Mouse (Mus musculus) kidney, postnatal 0 days (tissue): ENCODE results near the gene Mum1. TPM values are rescaled to one million over a fixed set of nuclear protein-coding genes. Genes with fewer than 3 reads are reported as not detected.
"Not testable (repeated sequence)": the region's sequence is repeated elsewhere in the genome, so short reads cannot be mapped to it uniquely, and the experiment has no call there.

Experiments
- ATAC-seq: fragments of 200-750 bp; cut with Nextera tagmentation; replicated peaks from 2 replicates; pipeline ENCODE4 v1.8.0; 2017; ENCODE audit warnings: low read depth, moderate number of reproducible peaks, moderate TSS enrichment, moderate library complexity; ENCODE audit not compliant: low FRiP score
- DNase-seq: peaks from one replicate; pipeline ENCODE4 v3.0.0-alpha.2; 2016; ENCODE audit warnings: low spot score
- H3K27ac ChIP-seq: fragments of 300-500 bp; sonication (generic); 2 replicates; pipeline ENCODE4 v1.5.1; 2014; ENCODE audit warnings: mild to moderate bottlenecking
- H3K27me3 ChIP-seq: fragments of 300-500 bp; sonication (generic); 2 replicates; pipeline ENCODE4 v1.6.1; 2014; ENCODE audit warnings: low read length, mixed read lengths; ENCODE audit not compliant: insufficient read depth
- H3K36me3 ChIP-seq: fragments of 300-500 bp; sonication (generic); 2 replicates; pipeline ENCODE4 v1.6.1; 2014; ENCODE audit warnings: low read length, mixed read lengths; ENCODE audit not compliant: insufficient read depth
- H3K4me1 ChIP-seq: fragments of 300-500 bp; sonication (generic); replicated peaks from 2 replicates; pipeline ENCODE4 v1.6.1; 2014; ENCODE audit warnings: antibody characterized with exemption, low read length, mixed read lengths; ENCODE audit not compliant: insufficient read depth
- H3K4me2 ChIP-seq: fragments of 300-500 bp; sonication (generic); 2 replicates; pipeline ENCODE4 v1.6.1; 2014; ENCODE audit warnings: mild to moderate bottlenecking, low read length, moderate library complexity, mixed read lengths
- H3K4me3 ChIP-seq: fragments of 300-500 bp; sonication (generic); replicated peaks from 2 replicates; pipeline ENCODE4 v1.5.1; 2014; ENCODE audit warnings: low read depth, low read length
- H3K9ac ChIP-seq: fragments of 300-500 bp; sonication (generic); 2 replicates; pipeline ENCODE4 v1.6.1; 2014; ENCODE audit warnings: low read depth, low read length
- H3K9me3 ChIP-seq: fragments of 300-500 bp; sonication (generic); replicated peaks from 2 replicates; pipeline ENCODE4 v1.6.1; 2016; ENCODE audit warnings: low read length, inconsistent platforms, mixed read lengths
- CTCF ChIP-seq: IDR thresholded peaks from 2 replicates; pipeline ENCODE4 v1.5.1; 2016; ENCODE audit warnings: antibody characterized with exemption, low read depth, mild to moderate bottlenecking, moderate library complexity
- WGBS: fragments of 180-500 bp; shearing (Covaris S2); extraction: QIAGEN DNeasy Blood & Tissue Kit; methylation state at CpG from one replicate; pipeline ENCODE4 v1.1.7; 2014; 5-methylcytosine and 5-hydroxymethylcytosine counted together
- polyA plus RNA-seq: library from polyadenylated mRNA; unstranded; fragments of >200 nt; fragmentation: Nextera tagmentation; extraction: Ambion mirVana; gene quantifications from 2 replicates; pipeline ENCODE4 v1.2.1, GENCODE M21; 2015

Gene Mum1
- polyA plus RNA-seq, 1 experiment from 2014 or later: 44.2 TPM

- H3K4me2 ChIP-seq: no peak overlapping the region
- H3K27me3 ChIP-seq: no peaks in the 10 kb centered on the region
- peak; percentile 95 for TF ChIP-seq CTCF
- peak; percentile 92 for DNase-seq
- no peaks in the 10 kb centered on the region for H3K9me3 ChIP-seq
- H3K27ac ChIP-seq: no peak overlapping the region
- peaks cover 36% of the 10 kb centered on the region for H3K36me3 ChIP-seq
- H3K9ac ChIP-seq: no peak overlapping the region
- no peak for ATAC-seq
- WGBS: 2% methylated on average over 4 of the region's 4 CpGs
- H3K4me1 ChIP-seq: peaks cover 6% of the 10 kb centered on the region
- H3K4me3 ChIP-seq: no peak overlapping the region
Observed at GRCm38 (mm10) chr10:80245600-80245999, 19.4 kb downstream of the Mum1 start.

- no peak for ATAC-seq
- TF ChIP-seq CTCF: peak; percentile 71
- 33% methylated on average over 6 of the region's 6 CpGs for WGBS
Observed at GRCm38 (mm10) chr10:80247849-80248248, 21.6 kb downstream of the Mum1 start.

DNA sequence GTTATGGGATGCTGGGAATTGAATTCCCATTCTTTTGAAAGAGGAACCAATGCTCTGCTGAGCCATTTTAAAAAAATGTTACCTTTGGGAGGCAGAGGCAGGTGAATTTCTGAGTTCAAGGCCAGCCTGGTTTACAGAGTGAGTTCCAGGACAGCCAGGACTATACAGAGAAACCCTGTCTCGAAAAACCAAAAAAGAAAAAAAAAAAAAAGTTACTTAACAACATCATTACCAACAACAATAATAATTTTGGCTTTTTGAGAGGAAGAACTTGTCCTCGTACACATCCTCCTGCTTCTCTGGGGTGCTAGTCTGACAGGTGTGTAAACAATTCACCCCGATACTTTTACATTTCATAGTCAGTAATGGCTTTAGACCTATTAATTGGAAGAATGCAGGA, 22.2 kb downstream of the Mum1 start:
- H3K4me1 ChIP-seq, DNase-seq, ATAC-seq, H3K9me3 ChIP-seq, H3K27me3 ChIP-seq, H3K9ac ChIP-seq, H3K27ac ChIP-seq: not testable (repeated sequence)
- Histone ChIP-seq H3K4me3 (peak overlapping the region; percentile 82; the same call in 1 of the 2 replicates), H3K36me3 (peaks cover 15% of the 10 kb centered on the region), H3K4me2 (peak overlapping the region; percentile 78; the same call in 1 of the 2 replicates)
- 36% methylated on average over 3 of the region's 3 CpGs for WGBS

More at GRCm38 (mm10) chr10:80247849-80248248, 21.6 kb downstream of the Mum1 start:
- no peak overlapping the region for H3K9ac ChIP-seq
- DNase-seq: peak; percentile 76
- H3K4me2 ChIP-seq: no peak overlapping the region
- no peak overlapping the region for H3K4me3 ChIP-seq
- no peak overlapping the region for H3K27ac ChIP-seq
- peaks cover 6% of the 10 kb centered on the region for H3K4me1 ChIP-seq
- H3K27me3 ChIP-seq: no peaks in the 10 kb centered on the region
- H3K9me3 ChIP-seq: no peaks in the 10 kb centered on the region
- H3K36me3 ChIP-seq: peaks cover 17% of the 10 kb centered on the region

GRCm38 (mm10) chr10:80248971-80249640, 22.9 kb downstream of the Mum1 start, which contains the start of gene Ndufs7:
Ndufs7 (plus strand) TSS chr10:80249121.
- WGBS: under 1% methylated on average over 53 of the region's 53 CpGs
- H3K4me2 ChIP-seq: peak within 1 kb of the TSS; percentile 78

DNA sequence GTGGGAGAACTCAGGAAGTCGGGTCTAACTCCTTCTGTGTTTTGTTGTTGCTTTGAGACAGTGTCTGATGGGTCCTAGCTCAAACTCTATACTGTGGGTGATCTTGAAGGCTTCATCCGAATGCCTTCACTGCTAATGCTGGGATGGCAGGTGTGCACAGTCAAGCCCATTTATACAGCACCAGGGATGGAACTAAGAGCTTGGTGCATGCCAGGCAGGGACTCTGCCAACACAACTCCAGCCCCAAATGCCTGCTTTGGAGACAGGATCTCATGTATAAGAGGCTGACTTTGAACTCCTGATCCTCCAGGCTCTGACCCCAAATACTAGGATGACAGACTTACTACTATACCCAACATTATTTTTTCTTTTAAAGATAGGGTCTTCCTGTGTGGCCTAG, 23.8 kb downstream of the Mum1 start:
- peak overlapping the region; percentile 88; the same call in 1 of the 2 replicates for H3K27ac ChIP-seq
- no peak for DNase-seq
- WGBS: 28% methylated on average over 2 of the region's 2 CpGs
- no peaks in the 10 kb centered on the region for H3K27me3 ChIP-seq
- peaks cover 15% of the 10 kb centered on the region for H3K36me3 ChIP-seq
- TF ChIP-seq CTCF: no peak
- ATAC-seq: no peak
- peak overlapping the region; percentile 84 for H3K9ac ChIP-seq
- peak overlapping the region; percentile 82 for H3K4me3 ChIP-seq
- no peaks in the 10 kb centered on the region for H3K9me3 ChIP-seq
- H3K4me1 ChIP-seq: peaks cover 6% of the 10 kb centered on the region
- peak overlapping the region; percentile 78 for H3K4me2 ChIP-seq

More at GRCm38 (mm10) chr10:80248971-80249640, 22.9 kb downstream of the Mum1 start, which contains the start of gene Ndufs7:
- Histone ChIP-seq H3K9me3 (no peaks in the 10 kb centered on the region), H3K36me3 (peaks cover 11% of the 10 kb centered on the region), H3K9ac (peak within 1 kb of the TSS; percentile 84), H3K4me3 (peak within 1 kb of the TSS; percentile 82), H3K27me3 (no peaks in the 10 kb centered on the region), H3K4me1 (peaks cover 6% of the 10 kb centered on the region), H3K27ac (peak within 1 kb of the TSS; percentile 88)
- no peak for TF ChIP-seq CTCF
- peak; percentile 89 for ATAC-seq
- peak; percentile 94 for DNase-seq

- WGBS: 81% methylated on average over 4 of the region's 4 CpGs
- Histone ChIP-seq H3K4me3 (peak overlapping the region; percentile 82; the same call in 1 of the 2 replicates), H3K9ac (no peak overlapping the region), H3K4me2 (peak overlapping the region; percentile 78; the same call in 1 of the 2 replicates), H3K9me3 (no peaks in the 10 kb centered on the region), H3K27me3 (no peaks in the 10 kb centered on the region), H3K27ac (no peak overlapping the region), H3K36me3 (peaks cover 18% of the 10 kb centered on the region), H3K4me1 (peaks cover 6% of the 10 kb centered on the region)
- no peak for DNase-seq
- ATAC-seq: no peak
- no peak for TF ChIP-seq CTCF
Observed at GRCm38 (mm10) chr10:80250573-80250972, 24.3 kb downstream of the Mum1 start.
